In the genomic region with DNA sequence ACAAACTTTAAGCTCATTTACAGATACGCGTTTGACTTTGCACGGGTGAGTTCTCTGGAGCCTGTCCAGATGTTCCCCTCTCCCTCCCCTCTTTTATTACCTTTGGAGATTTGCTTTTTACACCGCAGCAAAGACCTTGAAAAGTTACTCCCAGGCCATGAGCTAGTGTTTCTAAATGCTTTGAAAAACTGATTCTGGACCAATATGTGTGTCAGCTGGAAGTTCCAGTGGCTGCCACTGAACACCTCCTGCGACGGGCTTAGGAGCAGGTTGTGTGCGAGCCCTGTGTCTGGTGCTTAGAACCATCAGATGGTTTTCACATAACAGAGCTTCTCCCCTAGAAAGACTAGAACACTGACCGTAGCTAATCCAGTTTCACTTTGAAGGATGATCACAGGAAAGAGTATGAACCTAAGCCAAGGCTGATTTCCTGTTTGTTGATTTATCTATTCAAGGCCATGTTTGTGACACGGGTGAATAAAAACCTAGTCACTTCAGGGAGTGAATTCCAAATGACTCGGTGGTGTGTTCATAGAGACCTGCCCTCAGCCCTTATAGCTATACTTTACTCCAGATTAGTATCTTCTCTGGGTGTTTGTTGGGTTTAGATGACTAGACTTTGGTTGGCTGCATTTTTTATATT, we compare ENCODE assay signal across 17 mouse cellular contexts.
A peak's percentile ranks its signal among the peaks of the same experiment; 100 is the strongest.
DNase-seq lines count a peak whose midpoint lies in the region; ATAC-seq and TF ChIP-seq lines count a peak whose summit lies in the region.
"Had no signal": no experiment of that assay in that cellular context is flagged by ENCODE, and none has a peak within 500 bp of the region (broad histone marks: within the 10 kb centered on the region; RNA-seq: fewer than 3 reads in every experiment).

No protein-coding gene starts in this region.

- H3K9ac ChIP-seq in intestine, embryonic 14.5 days (ENCODE audit: low read length) = no peak overlapping the region
- no peak overlapping the region for H3K9ac ChIP-seq in intestine, embryonic 15.5 days
- peak overlapping the region; percentile 42 for H3K9ac ChIP-seq in MEL (ENCODE audit: control insufficient read depth, low read depth, low read length, poor library complexity, severe bottlenecking)
- no peak overlapping the region for H3K9ac ChIP-seq in intestine, postnatal 0 days (ENCODE audit: low read depth, low read length)
- H3K9ac ChIP-seq: forebrain, embryonic 12.5 days; heart, embryonic 12.5 days; hindbrain, embryonic 15.5 days; liver, embryonic 14.5 days; midbrain, embryonic 13.5 days; neural tube, embryonic 15.5 days had no signal

- H3K4me3 ChIP-seq in intestine, embryonic 14.5 days (ENCODE audit: low read depth, low read length) = no peak overlapping the region
- no peak overlapping the region for H3K4me3 ChIP-seq in intestine, embryonic 15.5 days (replicated peaks)
- no peak overlapping the region; a peak in 1 of 4 replicates for H3K4me3 ChIP-seq in MEL (ENCODE audit: control insufficient read depth in 1 of 2, insufficient read depth in 1 of 2, low read depth in 2 of 2, low read length in 2 of 2)
- no peak overlapping the region for H3K4me3 ChIP-seq in intestine, postnatal 0 days (ENCODE audit: low read depth, low read length)
- H3K4me3 ChIP-seq: forebrain, embryonic 12.5 days; heart, embryonic 12.5 days; hindbrain, embryonic 15.5 days; midbrain, embryonic 13.5 days; neural tube, embryonic 15.5 days had no signal

- no peak for ATAC-seq in intestine, embryonic 14.5 days (replicated peaks; ENCODE audit: low FRiP score, low TSS enrichment, low read depth)
- no peak for ATAC-seq in intestine, embryonic 15.5 days
- no peak for ATAC-seq in intestine, postnatal 0 days
- ATAC-seq: lung, postnatal 0 days; midbrain, embryonic 13.5 days had no signal

- H3K36me3 ChIP-seq in intestine, embryonic 14.5 days (ENCODE audit: control insufficient read depth, insufficient read depth, low read length) = peaks cover 24% of the 10 kb centered on the region; the same call in 1 of the 2 replicates
- no peaks in the 10 kb centered on the region for H3K36me3 ChIP-seq in intestine, embryonic 15.5 days
- H3K36me3 ChIP-seq in MEL (ENCODE audit: control insufficient read depth in 1 of 2, insufficient read depth in 2 of 2, low read length in 2 of 2) = peaks cover 0 to 4% of the 10 kb centered on the region in 2 experiments; a peak in 2 of 4 replicates
- H3K36me3 ChIP-seq in intestine, postnatal 0 days (ENCODE audit: control insufficient read depth, insufficient read depth) = peaks cover 12% of the 10 kb centered on the region

- H3K4me2 ChIP-seq in intestine, embryonic 14.5 days (ENCODE audit: low read length) = no peak overlapping the region
- no peak overlapping the region for H3K4me2 ChIP-seq in intestine, embryonic 15.5 days (replicated peaks)
- 0 out of 2 replicates have a peak overlapping the region, but pooled peaks have one; percentile 7 for H3K4me2 ChIP-seq in intestine, postnatal 0 days (replicated peaks; ENCODE audit: low read depth)
- H3K4me2 ChIP-seq: forebrain, embryonic 12.5 days; heart, embryonic 12.5 days; hindbrain, embryonic 15.5 days; midbrain, embryonic 13.5 days; neural tube, embryonic 15.5 days had no signal

- TF ChIP-seq RAD21 in MEL (IDR thresholded peaks at IDR 0.05; ENCODE audit: low read depth, low read length) = no peak

- H3K27ac ChIP-seq in intestine, embryonic 14.5 days (ENCODE audit: low read depth) = 0 out of 2 replicates have a peak overlapping the region, but pooled peaks have one; percentile 11
- H3K27ac ChIP-seq in intestine, embryonic 15.5 days = no peak overlapping the region
- peak overlapping the region; percentile 27 for H3K27ac ChIP-seq in MEL (ENCODE audit: control insufficient read depth, low read depth, low read length)
- peak overlapping the region; percentile 8; the same call in 1 of the 2 replicates for H3K27ac ChIP-seq in intestine, postnatal 0 days (ENCODE audit: low read depth, low read length)
- H3K27ac ChIP-seq: forebrain, embryonic 12.5 days; hindbrain, embryonic 15.5 days; liver, embryonic 14.5 days; midbrain, embryonic 13.5 days; neural tube, embryonic 15.5 days had no signal

- no peaks in the 10 kb centered on the region for H3K27me3 ChIP-seq in intestine, embryonic 14.5 days (replicated peaks; ENCODE audit: control insufficient read depth, insufficient read depth, low read length)
- H3K27me3 ChIP-seq in intestine, embryonic 15.5 days (replicated peaks) = no peaks in the 10 kb centered on the region
- H3K27me3 ChIP-seq in MEL (ENCODE audit: control insufficient read depth in 1 of 2, insufficient read depth in 2 of 2, low read length in 2 of 2) = no peaks in the 10 kb centered on the region
- H3K27me3 ChIP-seq in intestine, postnatal 0 days (replicated peaks; ENCODE audit: control insufficient read depth, insufficient read depth, low read length) = no peaks in the 10 kb centered on the region
- H3K27me3 ChIP-seq: forebrain, embryonic 12.5 days; heart, embryonic 12.5 days; hindbrain, embryonic 15.5 days; midbrain, embryonic 13.5 days; neural tube, embryonic 15.5 days had no signal

- TF ChIP-seq EP300 in MEL (IDR thresholded peaks at IDR 0.05; ENCODE audit: low read depth in 1 of 2, low read length in 2 of 2) = 0 out of 4 replicates have a peak, but pooled peaks of 1 of the 2 experiments have one; percentile 34

- no peaks in the 10 kb centered on the region for H3K79me2 ChIP-seq in MEL (ENCODE audit: control insufficient read depth, insufficient read depth, low read length, poor library complexity)

- no peak for TF ChIP-seq POLR2A in MEL (IDR thresholded peaks at IDR 0.05; ENCODE audit: control insufficient read depth in 1 of 2, insufficient read depth in 1 of 2, low read depth in 1 of 2, low read length in 2 of 2, poor library complexity in 1 of 2)

- WGBS in intestine, embryonic 14.5 days = 66% methylated on average over 10 of the region's 10 CpGs
- 55% methylated on average over 10 of the region's 10 CpGs for WGBS in intestine, embryonic 15.5 days
- 33% methylated on average over 10 of the region's 10 CpGs for WGBS in intestine, postnatal 0 days

- TF ChIP-seq CTCF in MEL (IDR thresholded peaks at IDR 0.05 in 2 of 3, conservative IDR thresholded peaks at IDR 0.05 in 1 of 3; ENCODE audit: control insufficient read depth in 1 of 3, insufficient read depth in 1 of 3, low read depth in 2 of 3, low read length in 3 of 3, poor library complexity in 1 of 3, severe bottlenecking in 1 of 3) = no peak
- no peak for TF ChIP-seq CTCF in intestine, postnatal 0 days (IDR thresholded peaks at IDR 0.05; ENCODE audit: low read depth)

- peaks cover 6% of the 10 kb centered on the region; the same call in 1 of the 2 replicates for H3K4me1 ChIP-seq in intestine, embryonic 14.5 days (replicated peaks; ENCODE audit: control insufficient read depth, insufficient read depth, low read length)
- no peaks in the 10 kb centered on the region for H3K4me1 ChIP-seq in intestine, embryonic 15.5 days (replicated peaks)
- H3K4me1 ChIP-seq in MEL (ENCODE audit: control insufficient read depth in 1 of 2, insufficient read depth in 2 of 2, low read length in 2 of 2) = peaks cover 0 to 4% of the 10 kb centered on the region in 2 experiments; a peak in 2 of 4 replicates
- H3K4me1 ChIP-seq in intestine, postnatal 0 days (replicated peaks; ENCODE audit: control insufficient read depth, insufficient read depth, low read length) = 0 out of 2 replicates have a peak, but pooled peaks cover 3% of the 10 kb centered on the region
- H3K4me1 ChIP-seq: forebrain, embryonic 12.5 days; hindbrain, embryonic 15.5 days; midbrain, embryonic 13.5 days had no signal

- DNase-seq in intestine, embryonic 14.5 days (ENCODE audit: low spot score) = no peak
- DNase-seq in MEL (ENCODE audit: low read depth, low spot score) = peak; percentile 41
- DNase-seq in kidney, postnatal 25 days = peak; percentile 53 to 59
- DNase-seq in urinary bladder, postnatal 14 days (ENCODE audit: low spot score) = no peak
- no peak for DNase-seq in natural killer cell, adult 2 months (ENCODE audit: low spot score in 2 of 2)
- DNase-seq: cerebellum, postnatal 14 days; gastrocnemius, postnatal 25 days; thymus, adult 18-20 months had no signal

- H3K9me3 ChIP-seq in intestine, embryonic 14.5 days (ENCODE audit: control insufficient read depth, low read length) = no peaks in the 10 kb centered on the region
- no peaks in the 10 kb centered on the region for H3K9me3 ChIP-seq in intestine, embryonic 15.5 days
- H3K9me3 ChIP-seq in MEL (replicated peaks; ENCODE audit: insufficient read depth, low read length) = no peaks in the 10 kb centered on the region
- H3K9me3 ChIP-seq in intestine, postnatal 0 days (ENCODE audit: control insufficient read depth) = no peaks in the 10 kb centered on the region
- H3K9me3 ChIP-seq: forebrain, embryonic 12.5 days; heart, embryonic 12.5 days; hindbrain, embryonic 15.5 days; midbrain, embryonic 13.5 days; neural tube, embryonic 15.5 days had no signal

TF ChIP-seq in MEL, 35 proteins besides CTCF, POLR2A, EP300 and RAD21:
- no peak for TF ChIP-seq ETS1 (IDR thresholded peaks at IDR 0.05; ENCODE audit: low read depth, low read length)
- no peak for TF ChIP-seq ZKSCAN1 (IDR thresholded peaks at IDR 0.05; ENCODE audit: low read depth, low read length)
- TF ChIP-seq ELF1 (IDR thresholded peaks at IDR 0.05; ENCODE audit: low read depth, low read length) = no peak
- no peak for TF ChIP-seq HCFC1 (IDR thresholded peaks at IDR 0.05; ENCODE audit: low read depth, low read length)
- no peak for TF ChIP-seq POLR2AphosphoS2 (IDR thresholded peaks at IDR 0.05; ENCODE audit: low read length)
- TF ChIP-seq CHD1 (IDR thresholded peaks at IDR 0.05; ENCODE audit: low read depth, low read length) = no peak
- no peak for TF ChIP-seq MEF2A (IDR thresholded peaks at IDR 0.05; ENCODE audit: extremely low read depth, insufficient replicate concordance, low read depth, low read length, poor library complexity, severe bottlenecking)
- no peak for TF ChIP-seq TBP (IDR thresholded peaks at IDR 0.05; ENCODE audit: low read depth, low read length)
- TF ChIP-seq SIN3A (IDR thresholded peaks at IDR 0.05; ENCODE audit: low read length) = no peak
- no peak for TF ChIP-seq SMC3 (IDR thresholded peaks at IDR 0.05; ENCODE audit: low read depth, low read length)
TF ChIP-seq in MEL: peak in this region for 0.

Comparison
In these comparisons a context has a peak if more than half of its experiments do, and no peak if none do; other contexts are left out.
1. DNase-seq: peak in MEL (single experiment) and kidney, postnatal 25 days (2 of 2); none in intestine, embryonic 14.5 days (single experiment), urinary bladder, postnatal 14 days (single experiment) and natural killer cell, adult 2 months (0 of 2).